Mouse (Mus musculus) midbrain, embryonic 14.5 days (tissue): ENCODE data around the gene Vmn2r85. TPM values are rescaled to one million over a fixed set of nuclear protein-coding genes. Genes with fewer than 3 reads are reported as not detected.
"Not testable (repeated sequence)": the region's sequence is repeated elsewhere in the genome, so short reads cannot be mapped to it uniquely, and the experiment has no call there.

Experiments
- ATAC-seq: fragments of 200-750 bp; cut with Nextera tagmentation; 2 replicates; pipeline ENCODE4 v1.8.0; 2017; ENCODE audit warnings: moderate number of reproducible peaks, moderate library complexity; ENCODE audit not compliant: low FRiP score, low TSS enrichment
- DNase-seq: peaks from one replicate; pipeline ENCODE4 v3.0.0-alpha.2; 2015
- H3K27ac ChIP-seq: fragments of 300-500 bp; sonication (generic); replicated peaks from 2 replicates; pipeline ENCODE4 v1.5.1; 2014; ENCODE audit warnings: mild to moderate bottlenecking, low read depth, low read length, moderate library complexity
- H3K27me3 ChIP-seq: fragments of 300-500 bp; sonication (generic); 2 replicates; pipeline ENCODE4 v1.6.1; 2014; ENCODE audit warnings: low read length, control low read depth, mixed read lengths; ENCODE audit not compliant: control insufficient read depth, insufficient read depth
- H3K36me3 ChIP-seq: fragments of 300-500 bp; sonication (generic); 2 replicates; pipeline ENCODE4 v1.6.1; 2014; ENCODE audit warnings: low read length, control low read depth; ENCODE audit not compliant: control insufficient read depth, insufficient read depth
- H3K4me1 ChIP-seq: fragments of 300-500 bp; sonication (generic); 2 replicates; pipeline ENCODE4 v1.6.1; 2014; ENCODE audit warnings: mild to moderate bottlenecking, antibody characterized with exemption, low read length, control low read depth; ENCODE audit not compliant: control insufficient read depth, insufficient read depth
- H3K4me2 ChIP-seq: fragments of 300-500 bp; sonication (generic); 2 replicates; pipeline ENCODE4 v1.6.1; 2014; ENCODE audit warnings: mild to moderate bottlenecking, low read length, moderate library complexity
- H3K4me3 ChIP-seq: fragments of 300-500 bp; sonication (generic); replicated peaks from 2 replicates; pipeline ENCODE4 v1.5.1; 2014; ENCODE audit warnings: low read depth, low read length
- H3K9ac ChIP-seq: fragments of 300-500 bp; sonication (generic); replicated peaks from 2 replicates; pipeline ENCODE4 v1.6.1; 2014; ENCODE audit warnings: mild to moderate bottlenecking, low read length, moderate library complexity
- H3K9me3 ChIP-seq: fragments of 300-500 bp; sonication (generic); 2 replicates; pipeline ENCODE4 v1.6.1; 2016; ENCODE audit warnings: low read length, control low read depth, mixed read lengths; ENCODE audit not compliant: control insufficient read depth
- WGBS: fragments of 180-500 bp; shearing (Covaris S2); extraction: QIAGEN DNeasy Blood & Tissue Kit; methylation state at CpG from one replicate; pipeline ENCODE4 v1.1.7; 2014; 5-methylcytosine and 5-hydroxymethylcytosine counted together
- polyA plus RNA-seq: library from polyadenylated mRNA; unstranded; fragments of >200 nt; fragmentation: Nextera tagmentation; extraction: Ambion mirVana; gene quantifications from 2 replicates; pipeline ENCODE4 v1.2.1, GENCODE M21; 2014

Vmn2r85 gene
- polyA plus RNA-seq, 1 experiment from 2014 or later: not detected

DNA sequence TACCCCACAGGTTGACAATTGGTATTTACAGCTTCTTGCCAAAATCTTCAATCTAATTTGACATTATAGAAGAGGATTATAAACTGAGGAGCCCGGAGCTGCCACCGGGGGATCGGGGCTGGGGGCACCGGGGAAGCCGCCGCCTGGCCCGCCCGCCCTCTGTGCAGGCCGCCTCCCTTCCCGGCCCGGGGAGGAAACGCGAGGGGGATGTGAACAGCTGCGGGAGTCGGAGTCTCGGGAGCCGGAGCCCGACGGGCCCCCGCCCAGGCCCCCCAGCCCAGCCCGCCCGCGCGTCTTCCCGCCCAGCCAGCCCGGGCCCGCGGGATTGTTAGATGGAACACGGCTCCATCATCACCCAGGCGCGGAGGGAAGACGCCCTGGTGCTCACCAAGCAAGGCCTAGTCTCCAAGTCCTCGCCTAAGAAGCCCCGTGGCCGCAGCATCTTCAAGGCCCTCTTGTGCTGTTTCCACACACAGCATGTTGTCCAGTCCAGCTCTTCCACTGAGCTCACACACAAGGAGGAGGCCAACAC lies 17.3 kb downstream of the Vmn2r85 start:
- not testable (repeated sequence) for H3K27me3 ChIP-seq, H3K9ac ChIP-seq, ATAC-seq, H3K4me1 ChIP-seq, H3K4me2 ChIP-seq, H3K9me3 ChIP-seq, DNase-seq, H3K36me3 ChIP-seq, H3K27ac ChIP-seq, H3K4me3 ChIP-seq
- 79% methylated on average over 26 of the region's 35 CpGs for WGBS

DNA sequence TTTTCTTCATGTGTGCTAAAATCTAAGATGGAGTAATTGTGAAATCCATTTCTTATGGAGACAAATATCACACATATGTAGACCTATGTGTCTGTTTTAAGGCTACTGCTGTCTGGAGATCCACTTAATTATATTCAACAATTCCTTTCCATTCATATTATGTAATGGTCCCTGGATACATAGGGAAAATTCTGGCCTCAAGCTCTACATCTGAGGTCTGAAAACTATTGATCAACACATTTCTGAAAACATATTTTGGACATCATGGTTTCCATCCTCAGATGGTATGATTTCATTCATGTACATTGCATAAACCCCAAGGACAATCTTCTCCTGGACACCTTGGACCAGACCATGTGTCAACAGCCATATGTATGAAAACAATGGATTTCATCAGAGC lies 35.3 kb downstream of the Vmn2r85 start, which contains the start of gene Vmn2r84:
TSS of gene Vmn2r84 (minus strand) at position 101 of the 400 bp plus-strand sequence.
- H3K36me3 ChIP-seq: no peaks in the 10 kb centered on the region
- ATAC-seq (no peak), DNase-seq (no peak)
- H3K9me3 ChIP-seq: no peaks in the 10 kb centered on the region
- H3K9ac ChIP-seq: no peak within 1 kb of the TSS
- H3K4me2 ChIP-seq: no peak within 1 kb of the TSS
- no peak within 1 kb of the TSS for H3K4me3 ChIP-seq
- no peaks in the 10 kb centered on the region for H3K27me3 ChIP-seq
- H3K4me1 ChIP-seq: no peaks in the 10 kb centered on the region
- H3K27ac ChIP-seq: no peak within 1 kb of the TSS

DNA sequence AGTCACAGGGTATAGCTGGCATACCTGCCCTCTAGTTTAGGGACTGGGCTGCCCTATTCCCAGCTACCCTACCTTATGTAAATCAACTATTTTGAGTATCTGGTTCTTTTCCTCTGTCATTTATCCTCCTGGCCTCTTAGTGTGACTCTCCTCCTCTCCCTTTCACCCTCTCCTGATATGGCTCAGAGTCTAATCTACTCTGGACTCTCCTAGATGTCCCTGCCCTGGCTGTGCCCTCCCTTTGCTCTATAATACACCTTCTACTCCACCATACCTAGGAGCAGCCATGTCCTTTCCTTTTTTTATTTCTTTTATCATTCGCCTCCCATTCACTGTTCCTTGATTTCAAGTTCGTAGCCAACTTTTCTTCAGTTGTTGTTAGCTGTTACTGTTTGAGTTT lies 54.4 kb downstream of the Vmn2r85 start:
- H3K36me3 ChIP-seq: no peaks in the 10 kb centered on the region
- H3K4me1 ChIP-seq: no peaks in the 10 kb centered on the region
- no peak overlapping the region for H3K9ac ChIP-seq
- no peaks in the 10 kb centered on the region for H3K9me3 ChIP-seq
- WGBS: 88% methylated on average over 2 of the region's 2 CpGs
- H3K27ac ChIP-seq: no peak overlapping the region
- H3K4me3 ChIP-seq: no peak overlapping the region
- no peaks in the 10 kb centered on the region for H3K27me3 ChIP-seq
- no peak overlapping the region for H3K4me2 ChIP-seq
- no peak for ATAC-seq
- no peak for DNase-seq

DNA sequence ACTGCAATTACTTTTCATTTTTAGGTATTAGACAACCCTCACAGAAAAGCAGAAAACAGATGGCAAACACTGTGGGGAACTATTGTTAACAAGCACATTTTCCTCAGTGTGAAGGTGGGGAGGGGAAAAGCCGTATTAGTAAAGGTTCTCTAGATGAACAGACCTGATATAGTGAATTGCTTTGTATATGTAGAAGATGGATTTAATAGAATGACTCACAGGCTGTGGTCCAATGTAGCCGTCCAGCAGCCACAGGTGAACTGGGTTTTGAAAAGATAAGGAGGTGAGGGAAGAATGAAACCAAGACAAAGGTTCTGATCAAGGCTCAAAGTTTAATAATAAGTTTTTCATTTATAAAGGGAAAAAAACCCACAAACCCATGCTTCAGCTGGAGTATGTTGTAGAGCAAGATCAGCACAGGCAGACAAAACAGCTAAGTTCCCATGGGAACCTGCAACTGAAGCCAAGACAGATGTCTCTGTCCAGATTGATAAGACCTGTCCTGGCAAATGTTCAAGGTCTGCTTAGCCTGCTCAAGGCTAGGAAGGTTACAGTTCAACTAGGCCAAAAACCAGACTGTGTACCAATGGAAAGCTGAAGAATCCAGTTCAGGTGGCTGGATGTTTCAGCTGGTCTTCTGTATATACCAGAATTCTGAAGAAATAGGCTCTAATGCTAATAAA lies 56.9 kb downstream of the Vmn2r85 start:
- WGBS: 78% methylated on average over 2 of the region's 2 CpGs
- no peaks in the 10 kb centered on the region for H3K4me1 ChIP-seq

DNA sequence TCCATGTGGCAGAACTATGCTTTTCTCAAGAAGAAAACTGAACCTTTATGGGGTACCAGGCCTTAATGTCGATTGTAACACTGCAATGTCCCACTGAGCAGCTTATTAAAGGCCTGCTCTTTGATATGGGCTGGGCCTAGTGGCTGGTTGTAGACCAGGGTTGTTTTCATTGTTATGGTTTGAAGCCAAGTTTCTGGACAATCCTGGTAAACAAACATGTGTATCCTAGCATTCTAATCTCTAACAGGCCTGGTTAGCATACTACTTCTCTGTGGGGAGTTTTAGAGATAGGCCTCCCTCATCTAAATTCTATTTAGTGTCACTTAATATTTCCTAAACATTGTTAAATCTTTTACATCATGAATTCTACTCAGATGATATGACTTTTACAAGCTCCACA lies 57.9 kb downstream of the Vmn2r85 start:
- Histone ChIP-seq H3K4me3 (no peak overlapping the region), H3K27ac (no peak overlapping the region), H3K27me3 (no peaks in the 10 kb centered on the region), H3K9ac (no peak overlapping the region), H3K9me3 (no peaks in the 10 kb centered on the region), H3K36me3 (no peaks in the 10 kb centered on the region), H3K4me2 (no peak overlapping the region), H3K4me1 (no peaks in the 10 kb centered on the region)
- no peak for DNase-seq
- ATAC-seq: no peak
- WGBS: 61% methylated on average over 1 of the region's 1 CpGs

More for the DNA sequence above, 56.9 kb downstream of the Vmn2r85 start:
- Histone ChIP-seq H3K27me3 (no peaks in the 10 kb centered on the region), H3K27ac (no peak overlapping the region), H3K36me3 (no peaks in the 10 kb centered on the region), H3K9me3 (no peaks in the 10 kb centered on the region), H3K4me3 (no peak overlapping the region), H3K9ac (no peak overlapping the region), H3K4me2 (no peak overlapping the region)
- peak; percentile 2 for DNase-seq
- no peak for ATAC-seq

DNA sequence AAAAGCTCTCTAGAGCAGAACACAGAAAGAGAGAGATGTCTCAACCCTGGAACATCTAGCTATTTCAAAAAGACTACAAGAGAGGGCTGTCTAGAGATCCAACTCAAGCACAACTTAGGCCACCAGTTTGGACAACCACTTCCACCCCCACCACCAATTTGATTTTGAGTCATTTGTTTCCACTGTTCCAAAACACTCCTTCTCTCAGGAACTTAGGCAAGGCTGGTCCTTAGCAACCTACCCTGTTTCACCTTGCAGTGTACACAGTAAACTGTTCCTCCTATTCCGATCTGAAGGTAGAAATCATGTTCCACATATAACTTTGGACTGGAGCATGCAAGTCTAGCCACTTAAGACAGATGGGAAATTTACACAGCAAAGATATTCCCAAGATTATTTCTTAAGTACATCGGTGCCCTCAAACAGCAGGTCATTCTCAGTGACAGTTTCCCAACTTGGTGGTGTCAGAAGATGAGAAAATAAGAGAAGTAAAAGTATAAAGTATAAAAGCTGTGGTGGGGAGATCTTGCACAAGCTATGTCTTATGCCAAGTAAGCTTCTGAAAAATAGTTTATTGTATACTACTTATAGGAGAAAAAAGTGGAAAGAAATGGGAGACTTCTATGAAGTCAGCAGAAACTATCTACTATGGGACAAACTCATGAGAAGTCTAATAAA lies 59.4 kb downstream of the Vmn2r85 start:
- H3K36me3 ChIP-seq: no peaks in the 10 kb centered on the region
- ATAC-seq: no peak
- WGBS: 91% methylated on average over 2 of the region's 2 CpGs
- H3K9ac ChIP-seq: no peak overlapping the region
- no peak overlapping the region for H3K27ac ChIP-seq
- H3K4me1 ChIP-seq: no peaks in the 10 kb centered on the region
- no peak overlapping the region for H3K4me2 ChIP-seq
- H3K4me3 ChIP-seq: no peak overlapping the region
- no peaks in the 10 kb centered on the region for H3K27me3 ChIP-seq
- H3K9me3 ChIP-seq: no peaks in the 10 kb centered on the region
- no peak for DNase-seq

DNA sequence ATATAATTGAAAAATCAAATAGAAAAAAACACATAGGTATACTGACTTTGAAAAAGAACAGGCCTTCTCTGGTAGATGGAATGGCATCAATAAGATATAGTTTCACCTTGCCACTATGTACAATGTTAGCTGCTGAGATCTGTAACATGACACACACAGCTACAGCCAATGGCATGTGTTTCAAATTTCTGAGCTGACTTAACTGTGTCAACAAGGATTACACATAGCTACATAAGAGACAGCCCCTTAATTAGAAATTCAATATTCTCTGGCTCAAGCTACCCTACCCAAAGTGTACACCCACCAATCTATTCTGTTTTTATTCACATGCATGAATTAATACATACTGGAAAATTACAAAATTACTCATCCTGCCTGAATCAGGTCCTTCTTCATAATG lies 61.1 kb downstream of the Vmn2r85 start:
- H3K4me1 ChIP-seq: no peaks in the 10 kb centered on the region
- H3K4me3 ChIP-seq: no peak overlapping the region
- H3K27ac ChIP-seq: no peak overlapping the region
- no peak overlapping the region for H3K4me2 ChIP-seq
- ATAC-seq (no peak), DNase-seq (no peak)
- no peaks in the 10 kb centered on the region for H3K27me3 ChIP-seq
- H3K36me3 ChIP-seq: no peaks in the 10 kb centered on the region
- H3K9ac ChIP-seq: no peak overlapping the region
- no peaks in the 10 kb centered on the region for H3K9me3 ChIP-seq

DNA sequence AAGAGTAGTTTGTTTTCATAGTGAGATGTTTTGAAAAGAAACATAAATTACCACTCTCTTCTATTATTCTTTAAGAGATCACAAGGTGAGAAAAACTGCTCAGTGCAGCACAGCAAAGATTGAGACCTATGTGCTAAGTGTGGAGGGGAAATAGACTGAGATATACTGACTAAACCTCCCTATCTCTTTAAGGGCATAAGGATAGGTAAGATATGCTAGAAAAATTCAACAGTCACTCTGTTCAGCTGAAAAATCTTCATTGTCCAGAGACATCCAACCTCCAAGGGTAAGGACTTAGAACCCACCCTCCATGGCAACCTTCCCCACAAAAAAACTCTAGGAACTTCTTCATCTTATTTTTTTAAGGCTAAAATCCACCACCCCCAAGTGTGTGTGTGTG lies 64.7 kb downstream of the Vmn2r85 start:
- Histone ChIP-seq H3K9ac (no peak overlapping the region), H3K27me3 (no peaks in the 10 kb centered on the region), H3K4me1 (no peaks in the 10 kb centered on the region), H3K36me3 (no peaks in the 10 kb centered on the region), H3K27ac (no peak overlapping the region), H3K4me3 (no peak overlapping the region), H3K9me3 (no peaks in the 10 kb centered on the region), H3K4me2 (no peak overlapping the region)
- DNase-seq (no peak), ATAC-seq (no peak)
